Mouse (Mus musculus) layer of hippocampus, adult 9-11 months (tissue): ENCODE data around the gene G3bp2.
A peak's percentile ranks its signal among the peaks of the same experiment; 100 is the strongest.
"Not testable (repeated sequence)": the region's sequence is repeated elsewhere in the genome, so short reads cannot be mapped to it uniquely, and the experiment has no call there.

ENCODE experiments used
- DNase-seq: peaks from one replicate; pipeline ENCODE4 v3.0.0; 2022

Gene G3bp2

GRCm38 (mm10) chr5:92083417-92084038, at the start of gene G3bp2:
TSS of gene G3bp2 (minus strand) at chr5:92083719.
- peak; percentile 97 for DNase-seq

- not testable (repeated sequence) for DNase-seq
These were observed 49.5 kb upstream of the G3bp2 start for GRCm38 (mm10) chr5:92133006-92133405.

- no peak for DNase-seq
These were observed 48.6 kb upstream of the G3bp2 start for GRCm38 (mm10) chr5:92132127-92132526.

GRCm38 (mm10) chr5:92130040-92130682, 46.6 kb upstream of the G3bp2 start:
- no peak for DNase-seq

GRCm38 (mm10) chr5:92129321-92129768, 45.8 kb upstream of the G3bp2 start:
- DNase-seq: no peak

- no peak for DNase-seq
These were observed 45.1 kb upstream of the G3bp2 start for GRCm38 (mm10) chr5:92128570-92128969.

- no peak for DNase-seq
These were observed 44.2 kb upstream of the G3bp2 start for GRCm38 (mm10) chr5:92127751-92128150.

- no peak for DNase-seq
These were observed 43.7 kb upstream of the G3bp2 start for GRCm38 (mm10) chr5:92127141-92127625.

GRCm38 (mm10) chr5:92125446-92125845, 41.9 kb upstream of the G3bp2 start:
- no peak for DNase-seq

- DNase-seq: no peak
These were observed 38.1 kb upstream of the G3bp2 start for GRCm38 (mm10) chr5:92121636-92122035.

- DNase-seq: peak; percentile 82
These were observed 34.4 kb upstream of the G3bp2 start for GRCm38 (mm10) chr5:92117823-92118403.

GRCm38 (mm10) chr5:92114939-92115338, 31.4 kb upstream of the G3bp2 start:
- no peak for DNase-seq

- no peak for DNase-seq
These were observed 30.7 kb upstream of the G3bp2 start for GRCm38 (mm10) chr5:92114223-92114622.

- DNase-seq: no peak
These were observed 30.0 kb upstream of the G3bp2 start for GRCm38 (mm10) chr5:92113484-92113883.

GRCm38 (mm10) chr5:92112585-92112984, 29.1 kb upstream of the G3bp2 start:
- DNase-seq: no peak

- no peak for DNase-seq
These were observed 28.7 kb upstream of the G3bp2 start for GRCm38 (mm10) chr5:92112175-92112574.

GRCm38 (mm10) chr5:92110818-92111355, 27.4 kb upstream of the G3bp2 start:
- DNase-seq: no peak

- DNase-seq: peak; percentile 46
These were observed 23.8 kb upstream of the G3bp2 start for GRCm38 (mm10) chr5:92107282-92107681.

GRCm38 (mm10) chr5:92106327-92107125, 23.0 kb upstream of the G3bp2 start:
- DNase-seq: peak; percentile 52

- DNase-seq: no peak
These were observed 20.4 kb upstream of the G3bp2 start for GRCm38 (mm10) chr5:92103816-92104415.

GRCm38 (mm10) chr5:92103062-92103461, 19.5 kb upstream of the G3bp2 start:
- DNase-seq: no peak

- no peak for DNase-seq
These were observed 18.1 kb upstream of the G3bp2 start for GRCm38 (mm10) chr5:92101601-92102000.
